Mouse (Mus musculus) megakaryocyte-erythroid progenitor cell, adult 5-6 weeks (primary cell): ENCODE measurements around the gene Acsl1. TPM values are rescaled to one million over a fixed set of nuclear protein-coding genes. Genes with fewer than 3 reads are reported as not detected.
"Not testable (repeated sequence)": the region's sequence is repeated elsewhere in the genome, so short reads cannot be mapped to it uniquely, and the experiment has no call there.

ENCODE experiments used
- ATAC-seq: replicated peaks from 2 replicates; pipeline ENCODE4 v1.8.0; 2016; ENCODE audit warnings: mild to moderate bottlenecking, inconsistent platforms; ENCODE audit not compliant: severe bottlenecking, poor library complexity, low FRiP score, low TSS enrichment
- total RNA-seq, 2 experiments: library from RNA; stranded (forward) in 1 of 2; stranded (reverse) in 1 of 2; fragments of 200-1000, 215-1000 nt in 1 of 2; fragments of >200 nt in 1 of 2; fragmentation: Nextera tagmentation in 1 of 2; gene quantifications; 2 replicates each; pipeline ENCODE4 v1.2.3; 2014 to 2017

Acsl1 gene
- total RNA-seq, 2 experiments from 2014 or later: 104 to 139 TPM

DNA sequence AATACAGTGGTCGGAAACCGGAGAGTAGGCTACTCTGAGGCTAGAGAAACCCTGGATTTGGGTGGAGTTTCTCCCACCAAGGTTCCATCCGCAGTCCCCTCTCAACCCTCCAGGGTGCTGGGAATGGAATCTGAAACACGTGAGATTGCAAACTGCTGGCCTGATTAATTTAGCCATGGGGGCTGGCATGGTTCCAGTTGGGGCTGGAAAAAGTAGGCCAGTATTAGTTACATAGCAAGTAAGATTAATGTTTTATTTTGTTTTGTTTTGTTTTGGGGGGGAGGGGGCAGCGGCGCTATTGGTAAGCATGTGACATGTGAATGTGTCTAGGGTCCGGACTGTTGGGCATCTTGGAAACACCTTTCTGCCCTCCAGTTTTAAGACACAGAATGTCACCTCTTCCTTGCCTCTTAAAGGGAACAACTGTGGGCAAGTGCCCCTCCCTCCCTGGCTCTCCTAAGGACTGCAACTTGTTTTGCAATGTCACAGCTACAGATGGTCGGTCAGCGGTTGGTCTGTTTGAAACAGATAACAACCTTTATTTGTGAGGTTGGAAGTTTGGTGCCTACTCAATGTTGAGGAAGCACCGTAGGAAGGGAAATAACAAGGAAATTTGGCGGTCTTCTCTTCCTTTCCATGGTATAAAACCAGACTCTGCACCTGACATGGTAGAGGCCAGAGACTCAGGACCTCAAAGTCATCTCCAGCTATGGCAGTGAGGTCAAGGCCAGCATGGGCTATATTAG is 75.8 kb downstream of the Acsl1 start:
- peak; percentile 77 for ATAC-seq

DNA sequence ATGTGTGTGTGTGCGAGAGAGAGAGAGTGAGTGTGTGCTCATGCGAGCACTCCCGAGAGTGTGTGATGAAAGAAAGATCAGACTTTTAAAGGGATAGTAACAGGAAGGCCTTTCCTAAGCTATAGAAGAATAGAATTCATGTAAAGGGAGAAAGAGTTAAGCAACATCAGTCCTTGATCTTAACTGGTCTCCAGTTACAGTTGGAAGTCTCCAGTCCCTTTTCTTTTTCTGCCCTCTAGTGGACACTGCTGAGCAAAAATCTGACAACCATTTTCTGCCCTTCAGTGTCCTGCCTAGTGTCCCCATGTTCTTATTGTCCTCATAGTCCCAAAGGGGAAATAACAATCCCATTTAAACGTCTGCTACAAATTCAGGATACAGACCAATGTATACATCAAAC is 76.4 kb downstream of the Acsl1 start:
- ATAC-seq: peak; percentile 25

- no peak for ATAC-seq
Measured at GRCm38 (mm10) chr8:46550058-46550457, 79.2 kb downstream of the Acsl1 start.

GRCm38 (mm10) chr8:46551029-46551428 is 80.2 kb downstream of the Acsl1 start:
- ATAC-seq: peak; percentile 35

- ATAC-seq: peak; percentile 85
Measured at GRCm38 (mm10) chr8:46551615-46552440, 81.0 kb downstream of the Acsl1 start, which contains the start of gene Cenpu. TSS of gene Cenpu (plus strand) at chr8:46552028.

GRCm38 (mm10) chr8:46552441-46552765 is 81.6 kb downstream of the Acsl1 start:
- ATAC-seq: 0 out of 2 replicates have a peak, but pooled peaks have one; percentile 16

GRCm38 (mm10) chr8:46559428-46559827 is 88.6 kb downstream of the Acsl1 start:
- ATAC-seq: peak; percentile 90

DNA sequence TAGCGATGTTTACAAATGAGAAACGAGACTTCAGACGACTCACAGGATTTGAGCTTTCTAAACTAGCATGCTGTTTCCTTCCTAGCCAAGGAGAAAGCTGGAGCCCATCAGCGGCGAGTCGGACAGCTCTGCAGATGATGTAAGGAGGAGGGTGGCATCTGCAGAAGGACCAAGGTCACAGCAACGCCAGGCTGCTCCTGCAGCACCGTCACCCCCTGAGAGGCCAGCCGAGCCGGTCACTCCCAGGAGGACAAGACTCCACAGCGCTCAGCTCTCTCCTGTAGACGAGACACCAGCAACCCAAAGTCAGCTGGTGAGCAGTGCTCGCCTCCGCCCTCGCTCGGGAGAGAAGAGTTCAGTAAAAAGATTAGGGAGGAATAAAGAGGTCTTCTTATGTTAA is 91.5 kb downstream of the Acsl1 start:
- no peak for ATAC-seq

GRCm38 (mm10) chr8:46566914-46567529 is 96.2 kb downstream of the Acsl1 start:
- no peak for ATAC-seq

DNA sequence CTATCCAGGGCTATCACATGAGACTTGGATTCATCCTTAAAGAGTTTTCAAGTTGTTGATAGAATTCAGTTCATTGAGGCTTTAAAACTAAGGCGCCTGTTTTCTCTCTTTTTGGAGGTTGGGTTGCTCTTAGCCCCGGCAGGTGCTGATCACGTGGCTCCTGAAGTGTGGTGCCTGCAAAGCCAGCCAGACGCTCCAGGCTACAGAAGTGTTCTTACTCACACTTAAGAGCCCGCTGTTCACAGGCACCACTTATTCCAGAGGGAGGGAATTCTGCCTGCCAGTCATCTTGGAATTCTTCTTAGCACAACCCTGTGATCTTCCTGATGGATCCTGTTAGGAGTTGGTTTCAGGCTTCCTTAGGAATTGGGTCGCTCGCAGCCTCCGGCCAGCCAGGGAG is 97.1 kb downstream of the Acsl1 start:
- ATAC-seq: no peak

GRCm38 (mm10) chr8:46568942-46569341 is 98.1 kb downstream of the Acsl1 start:
- ATAC-seq: 0 out of 2 replicates have a peak, but pooled peaks have one; percentile 22

DNA sequence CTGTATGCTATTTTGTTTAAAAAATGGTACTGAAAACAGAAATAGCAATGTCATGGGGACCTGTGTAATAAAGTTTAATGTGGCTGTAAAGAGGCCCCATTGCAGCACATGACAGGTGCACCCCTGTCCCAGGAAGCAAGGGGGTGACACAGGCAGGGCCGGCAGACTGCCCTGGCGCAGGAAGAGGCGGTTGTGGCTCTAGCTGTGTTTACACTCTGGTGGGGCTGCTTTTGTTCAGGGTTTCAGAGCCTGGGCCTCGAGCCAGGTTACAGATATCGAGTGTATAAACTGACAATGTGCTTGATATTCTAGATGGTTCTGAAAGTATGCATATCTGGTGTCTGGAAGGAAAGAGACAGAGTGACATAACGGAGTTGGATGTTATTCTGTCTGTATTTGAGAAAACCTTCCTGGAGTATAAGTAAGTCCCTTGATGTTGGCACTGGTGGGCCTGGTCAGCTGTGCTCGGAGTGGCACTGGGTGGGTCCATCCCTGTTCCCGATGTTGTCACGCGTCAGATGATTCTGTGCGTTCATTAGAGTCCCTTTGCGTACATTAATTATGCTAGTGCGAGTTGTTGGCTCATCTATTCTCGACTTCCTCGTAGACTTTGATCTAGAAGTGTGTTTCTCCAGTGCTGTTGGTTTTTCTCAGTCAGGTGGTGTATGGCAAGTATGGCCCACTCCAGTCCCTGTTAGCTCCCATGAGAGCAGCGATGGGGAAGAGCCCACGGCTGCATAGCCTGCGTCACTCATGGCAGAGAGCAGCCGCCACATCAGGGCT is 99.0 kb downstream of the Acsl1 start:
- ATAC-seq: peak; percentile 82

- no peak for ATAC-seq
Measured at GRCm38 (mm10) chr8:46570673-46571072, 99.8 kb downstream of the Acsl1 start.

DNA sequence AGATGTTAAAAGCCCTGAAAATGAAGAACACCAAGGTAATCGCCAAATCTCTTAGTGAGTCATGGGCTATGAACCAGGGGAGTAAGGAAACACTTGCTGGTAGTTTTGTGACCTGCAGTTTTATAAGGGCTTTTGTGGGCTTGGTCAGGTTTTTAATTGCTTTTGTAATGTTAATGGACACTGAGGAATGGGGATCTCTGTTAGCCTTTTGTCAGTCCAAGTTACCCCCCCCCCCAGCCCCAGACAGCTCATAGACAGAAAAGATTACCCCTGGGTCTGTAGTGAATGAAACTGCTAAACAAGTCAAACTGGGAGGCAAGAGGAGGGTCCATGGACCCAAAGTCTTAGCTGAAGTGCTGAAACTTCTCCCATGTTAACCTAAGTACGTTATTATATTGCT is 102.6 kb downstream of the Acsl1 start:
- ATAC-seq: no peak

DNA sequence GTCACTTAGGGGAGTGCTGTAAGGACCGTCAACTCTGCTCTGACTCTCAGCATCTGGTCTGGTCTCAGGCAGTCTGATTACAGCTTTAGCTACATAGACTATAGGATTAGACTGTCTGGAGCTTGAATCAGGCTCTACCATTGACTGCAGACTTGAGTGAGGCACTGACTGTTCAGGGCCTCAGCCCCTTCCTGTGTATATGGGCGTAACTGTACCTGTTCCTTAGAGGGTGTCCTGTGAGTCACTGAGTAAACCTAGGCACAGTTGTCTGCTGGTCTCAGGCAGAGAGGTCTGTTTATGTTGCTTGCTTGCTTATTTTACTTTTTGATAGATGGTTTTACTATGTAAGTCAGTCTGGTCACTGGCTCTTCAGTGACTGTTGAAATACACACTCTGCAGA is 103.1 kb downstream of the Acsl1 start:
- no peak for ATAC-seq

GRCm38 (mm10) chr8:46578794-46579193 is 108.0 kb downstream of the Acsl1 start:
- ATAC-seq: no peak

GRCm38 (mm10) chr8:46584328-46584727 is 113.5 kb downstream of the Acsl1 start:
- ATAC-seq: not testable (repeated sequence)

DNA sequence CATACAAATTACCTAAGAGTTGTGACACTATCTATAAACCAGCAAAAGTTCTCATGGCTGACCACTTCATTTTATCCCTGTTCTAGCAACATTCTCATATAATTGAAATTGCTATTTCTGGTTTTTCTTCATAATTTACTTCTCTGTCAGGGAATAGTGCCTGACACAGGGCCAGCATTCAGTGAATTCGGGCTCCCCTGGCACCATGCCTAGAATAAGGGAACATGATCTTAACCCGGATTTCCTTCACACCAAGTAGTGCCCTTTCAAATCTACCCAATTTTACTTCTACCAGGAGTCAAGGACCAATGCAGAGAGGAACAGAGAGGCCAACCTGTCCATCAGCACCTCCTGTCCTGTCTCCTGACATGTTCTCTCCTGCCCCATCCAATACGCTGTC is 114.7 kb downstream of the Acsl1 start:
- no peak for ATAC-seq
